Mouse (Mus musculus) layer of hippocampus, adult 2 months (tissue): ENCODE measurements around the gene Osgep. TPM values are rescaled to one million over a fixed set of nuclear protein-coding genes. Genes with fewer than 3 reads are reported as not detected.
"Not testable (repeated sequence)": the region's sequence is repeated elsewhere in the genome, so short reads cannot be mapped to it uniquely, and the experiment has no call there.

Experiments
- DNase-seq, 2 experiments: peaks; one replicate each; pipeline ENCODE4 v3.0.0; 2022; ENCODE audit warnings: low spot score in 2 of 2
- H3K27ac ChIP-seq: fragments of 200-600 bp; 2 replicates; pipeline ENCODE4 v1.8.1; 2022
- H3K4me3 ChIP-seq: fragments of 200-600 bp; 2 replicates; pipeline ENCODE4 v1.8.1; 2022; ENCODE audit warnings: mild to moderate bottlenecking
- CTCF ChIP-seq: fragments of 200-600 bp; conservative IDR thresholded peaks from 2 replicates; pipeline ENCODE4 v1.8.1; 2022; ENCODE audit warnings: antibody characterized with exemption, mild to moderate bottlenecking, moderate library complexity
- long read RNA-seq, 2 experiments: library from polyadenylated mRNA; stranded (forward); transcript quantifications; one replicate each; pipeline ENCODE4 v2.0.0; 2021; ENCODE audit warnings: borderline mapping rate in 2 of 2
- total RNA-seq, 2 experiments: library from RNA; stranded (reverse); gene quantifications; 2 replicates each; pipeline ENCODE4 v1.2.3; 2021

The Osgep gene
- total RNA-seq: 10 to 100 TPM; 35.0 to 36.0 TPM
- long read RNA-seq, experiment 1, transcript Osgep-202 (11 exons, 3,388 nt): major isoform, 21 of 31 reads
- long read RNA-seq, experiment 1, partial matches to known transcripts: 0 of 31 reads
- long read RNA-seq, experiment 1, other reads (novel, unspliced or antisense): 10 of 31 reads
- long read RNA-seq, experiment 2, transcript Osgep-202 (11 exons, 3,388 nt): major isoform, 37 of 56 reads
- long read RNA-seq, experiment 2, partial matches to known transcripts: 3 of 56 reads
- long read RNA-seq, experiment 2, other reads (novel, unspliced or antisense): 16 of 56 reads

GRCm38 (mm10) chr14:50924281-50925064 is at the start of gene Osgep, which contains the start of gene Apex1:
Gene Osgep, minus strand, starts transcription at chr14:50924893.
Gene Apex1, plus strand, starts transcription at chr14:50924968.
- peak; percentile 95 to 96 for DNase-seq
- TF ChIP-seq CTCF: no peak
- peak within 1 kb of the TSS; percentile 95 for H3K27ac ChIP-seq
- H3K4me3 ChIP-seq: peak within 1 kb of the TSS; percentile 88

- H3K4me3 ChIP-seq: no peak overlapping the region
- no peak for DNase-seq
- TF ChIP-seq CTCF: no peak
- H3K27ac ChIP-seq: no peak overlapping the region
Observed at GRCm38 (mm10) chr14:50973700-50974099, 49.0 kb upstream of the Osgep start.

- not testable (repeated sequence) for H3K27ac ChIP-seq, H3K4me3 ChIP-seq, DNase-seq
Observed at GRCm38 (mm10) chr14:50973054-50973453, 48.4 kb upstream of the Osgep start.

- TF ChIP-seq CTCF: no peak
- Histone ChIP-seq H3K4me3 (no peak overlapping the region), H3K27ac (peak overlapping the region; percentile 83)
- DNase-seq: no peak
Observed at GRCm38 (mm10) chr14:50970822-50971221, 46.1 kb upstream of the Osgep start.

GRCm38 (mm10) chr14:50969558-50970544 is 45.2 kb upstream of the Osgep start:
- TF ChIP-seq CTCF: no peak

GRCm38 (mm10) chr14:50969041-50969440 is 44.3 kb upstream of the Osgep start:
- Histone ChIP-seq H3K27ac (peak overlapping the region; percentile 83), H3K4me3 (no peak overlapping the region)
- DNase-seq: no peak
- no peak for TF ChIP-seq CTCF

More at GRCm38 (mm10) chr14:50969558-50970544, 45.2 kb upstream of the Osgep start:
- H3K4me3 ChIP-seq: no peak overlapping the region
- peak; percentile 54 to 78 for DNase-seq
- peak overlapping the region; percentile 83 for H3K27ac ChIP-seq

- no peak overlapping the region for H3K4me3 ChIP-seq
- H3K27ac ChIP-seq: peak overlapping the region; percentile 73
- no peak for TF ChIP-seq CTCF
- no peak for DNase-seq
Observed at GRCm38 (mm10) chr14:50968216-50968980, 43.7 kb upstream of the Osgep start.

GRCm38 (mm10) chr14:50958289-50958995 is 33.7 kb upstream of the Osgep start:
- DNase-seq, H3K27ac ChIP-seq, H3K4me3 ChIP-seq: not testable (repeated sequence)

GRCm38 (mm10) chr14:50957146-50957545 is 32.5 kb upstream of the Osgep start:
- H3K4me3 ChIP-seq, DNase-seq, H3K27ac ChIP-seq: not testable (repeated sequence)

- not testable (repeated sequence) for DNase-seq
- Histone ChIP-seq H3K4me3 (peak overlapping the region; percentile 39; the same call in 1 of the 2 replicates), H3K27ac (peak overlapping the region; percentile 53; the same call in 1 of the 2 replicates)
Observed at GRCm38 (mm10) chr14:50956724-50957123, 32.0 kb upstream of the Osgep start.

- peak in 1 of 2 experiments; percentile 48 for DNase-seq
- H3K27ac ChIP-seq: peak within 1 kb of the TSS; percentile 53; the same call in 1 of the 2 replicates
- TF ChIP-seq CTCF: peak; percentile 55
- peak within 1 kb of the TSS; percentile 39 for H3K4me3 ChIP-seq
Observed at GRCm38 (mm10) chr14:50955942-50956508, 31.3 kb upstream of the Osgep start, which contains the start of gene Pnp2. Gene Pnp2, plus strand, starts transcription at chr14:50955992.
